Mouse (Mus musculus) hindbrain, embryonic 14.5 days (tissue): ENCODE results near the gene Polk. TPM values are rescaled to one million over a fixed set of nuclear protein-coding genes. Genes with fewer than 3 reads are reported as not detected.

Experiments used
- ATAC-seq: fragments of 200-750 bp; cut with Nextera tagmentation; 2 replicates; pipeline ENCODE4 v1.8.0; 2017; ENCODE audit warnings: moderate number of reproducible peaks, mild to moderate bottlenecking, moderate TSS enrichment, moderate library complexity; ENCODE audit not compliant: low FRiP score
- DNase-seq: peaks from one replicate; pipeline ENCODE4 v3.0.0-alpha.2; 2015; ENCODE audit warnings: low spot score
- H3K27ac ChIP-seq: fragments of 300-500 bp; sonication (generic); 2 replicates; pipeline ENCODE4 v1.5.1; 2014; ENCODE audit warnings: mild to moderate bottlenecking, moderate library complexity
- H3K27me3 ChIP-seq: fragments of 300-500 bp; sonication (generic); 2 replicates; pipeline ENCODE4 v1.6.1; 2014; ENCODE audit warnings: mild to moderate bottlenecking, low read length, mixed read lengths; ENCODE audit not compliant: control insufficient read depth, insufficient read depth
- H3K36me3 ChIP-seq: fragments of 300-500 bp; sonication (generic); replicated peaks from 2 replicates; pipeline ENCODE4 v1.6.1; 2014; ENCODE audit not compliant: control insufficient read depth, insufficient read depth
- H3K4me1 ChIP-seq: fragments of 300-500 bp; sonication (generic); replicated peaks from 2 replicates; pipeline ENCODE4 v1.6.1; 2014; ENCODE audit warnings: antibody characterized with exemption, low read length, mixed read lengths; ENCODE audit not compliant: control insufficient read depth, insufficient read depth
- H3K4me2 ChIP-seq: fragments of 300-500 bp; sonication (generic); replicated peaks from 2 replicates; pipeline ENCODE4 v1.6.1; 2014; ENCODE audit warnings: mild to moderate bottlenecking, moderate library complexity
- H3K4me3 ChIP-seq: fragments of 300-500 bp; sonication (generic); replicated peaks from 2 replicates; pipeline ENCODE4 v1.5.1; 2014; ENCODE audit warnings: mild to moderate bottlenecking, low read length
- H3K9ac ChIP-seq: fragments of 300-500 bp; sonication (generic); 2 replicates; pipeline ENCODE4 v1.6.1; 2014
- H3K9me3 ChIP-seq: fragments of 300-500 bp; sonication (generic); 2 replicates; pipeline ENCODE4 v1.6.1; 2016; ENCODE audit warnings: low read length; ENCODE audit not compliant: control insufficient read depth
- WGBS: fragments of 180-500 bp; shearing (Covaris S2); extraction: QIAGEN DNeasy Blood & Tissue Kit; methylation state at CpG from one replicate; pipeline ENCODE4 v1.1.7; 2014; 5-methylcytosine and 5-hydroxymethylcytosine counted together
- polyA plus RNA-seq: library from polyadenylated mRNA; unstranded; fragments of >200 nt; fragmentation: Nextera tagmentation; extraction: Ambion mirVana; gene quantifications from 2 replicates; pipeline ENCODE4 v1.2.1, GENCODE M21; 2014

The Polk gene
- polyA plus RNA-seq, 1 experiment from 2014 or later: 6.8 TPM

- Histone ChIP-seq H3K27ac (no peak overlapping the region), H3K9me3 (no peaks in the 10 kb centered on the region), H3K36me3 (0 out of 2 replicates have a peak, but pooled peaks cover 10% of the 10 kb centered on the region), H3K27me3 (no peaks in the 10 kb centered on the region), H3K9ac (no peak overlapping the region), H3K4me3 (no peak overlapping the region), H3K4me2 (no peak overlapping the region), H3K4me1 (no peaks in the 10 kb centered on the region)
- no peak for DNase-seq
- ATAC-seq: no peak
- WGBS: 48% methylated on average over 6 of the region's 6 CpGs
Observed at GRCm38 (mm10) chr13:96567977-96568376, 25.6 kb upstream of the Polk start.

GRCm38 (mm10) chr13:96555099-96555498 is 12.7 kb upstream of the Polk start:
- no peak for ATAC-seq
- DNase-seq: no peak
- Histone ChIP-seq H3K9ac (no peak overlapping the region), H3K4me1 (no peaks in the 10 kb centered on the region), H3K27ac (no peak overlapping the region), H3K27me3 (no peaks in the 10 kb centered on the region), H3K4me3 (no peak overlapping the region), H3K36me3 (no peaks in the 10 kb centered on the region), H3K4me2 (no peak overlapping the region), H3K9me3 (no peaks in the 10 kb centered on the region)
- 97% methylated on average over 3 of the region's 3 CpGs for WGBS

GRCm38 (mm10) chr13:96547941-96548340 is 5.6 kb upstream of the Polk start:
- no peak for DNase-seq
- no peak for ATAC-seq

GRCm38 (mm10) chr13:96547250-96547649 is 4.9 kb upstream of the Polk start:
- Histone ChIP-seq H3K27ac (no peak overlapping the region), H3K4me3 (no peak overlapping the region), H3K4me1 (peaks cover 14% of the 10 kb centered on the region), H3K27me3 (no peaks in the 10 kb centered on the region), H3K9me3 (no peaks in the 10 kb centered on the region), H3K9ac (no peak overlapping the region), H3K4me2 (no peak overlapping the region), H3K36me3 (no peaks in the 10 kb centered on the region)
- ATAC-seq (no peak), DNase-seq (no peak)
- 69% methylated on average over 1 of the region's 1 CpGs for WGBS

More at GRCm38 (mm10) chr13:96547941-96548340, 5.6 kb upstream of the Polk start:
- no peaks in the 10 kb centered on the region for H3K9me3 ChIP-seq
- H3K9ac ChIP-seq: no peak overlapping the region
- WGBS: 61% methylated on average over 4 of the region's 4 CpGs
- no peaks in the 10 kb centered on the region for H3K36me3 ChIP-seq
- H3K27me3 ChIP-seq: no peaks in the 10 kb centered on the region
- H3K4me1 ChIP-seq: peaks cover 14% of the 10 kb centered on the region
- no peak overlapping the region for H3K4me2 ChIP-seq
- no peak overlapping the region for H3K4me3 ChIP-seq
- no peak overlapping the region for H3K27ac ChIP-seq

GRCm38 (mm10) chr13:96544506-96544905 is 2.1 kb upstream of the Polk start:
- no peak for ATAC-seq
- Histone ChIP-seq H3K9ac (no peak overlapping the region), H3K36me3 (no peaks in the 10 kb centered on the region), H3K4me1 (peaks cover 14% of the 10 kb centered on the region), H3K9me3 (no peaks in the 10 kb centered on the region), H3K27me3 (no peaks in the 10 kb centered on the region), H3K27ac (no peak overlapping the region), H3K4me2 (no peak overlapping the region), H3K4me3 (no peak overlapping the region)
- 83% methylated on average over 2 of the region's 2 CpGs for WGBS
- no peak for DNase-seq

GRCm38 (mm10) chr13:96542901-96543891 is 817 bp upstream of the Polk start:
- H3K36me3 ChIP-seq: no peaks in the 10 kb centered on the region
- peak overlapping the region; percentile 95 for H3K9ac ChIP-seq
- under 1% methylated on average over 73 of the region's 73 CpGs for WGBS
- peak; percentile 77 for ATAC-seq
- H3K27me3 ChIP-seq: no peaks in the 10 kb centered on the region
- peaks cover 14% of the 10 kb centered on the region for H3K4me1 ChIP-seq
- peak overlapping the region; percentile 83 for H3K4me2 ChIP-seq
- peak overlapping the region; percentile 96 for H3K27ac ChIP-seq
- peak; percentile 29 for DNase-seq
- no peaks in the 10 kb centered on the region for H3K9me3 ChIP-seq
- peak overlapping the region; percentile 85 for H3K4me3 ChIP-seq

- Histone ChIP-seq H3K4me2 (peak overlapping the region; percentile 61), H3K36me3 (no peaks in the 10 kb centered on the region), H3K27ac (no peak overlapping the region), H3K4me3 (peak overlapping the region; percentile 85; the same call in 1 of the 2 replicates), H3K9ac (no peak overlapping the region), H3K27me3 (no peaks in the 10 kb centered on the region), H3K9me3 (no peaks in the 10 kb centered on the region), H3K4me1 (peaks cover 9% of the 10 kb centered on the region)
- no peak for ATAC-seq
- 50% methylated on average over 2 of the region's 2 CpGs for WGBS
- no peak for DNase-seq
Observed at GRCm38 (mm10) chr13:96541381-96541780, 998 bp downstream of the Polk start.

- Histone ChIP-seq H3K4me3 (no peak overlapping the region), H3K9ac (no peak overlapping the region), H3K4me1 (no peaks in the 10 kb centered on the region), H3K4me2 (no peak overlapping the region), H3K36me3 (no peaks in the 10 kb centered on the region), H3K27ac (no peak overlapping the region), H3K9me3 (no peaks in the 10 kb centered on the region), H3K27me3 (no peaks in the 10 kb centered on the region)
- DNase-seq (no peak), ATAC-seq (no peak)
- 88% methylated on average over 3 of the region's 3 CpGs for WGBS
Observed at GRCm38 (mm10) chr13:96538103-96538502, 4.3 kb downstream of the Polk start.

- Histone ChIP-seq H3K4me3 (no peak overlapping the region), H3K27ac (no peak overlapping the region), H3K4me2 (no peak overlapping the region), H3K9me3 (no peaks in the 10 kb centered on the region), H3K36me3 (no peaks in the 10 kb centered on the region), H3K27me3 (no peaks in the 10 kb centered on the region), H3K9ac (no peak overlapping the region), H3K4me1 (no peaks in the 10 kb centered on the region)
- DNase-seq (no peak), ATAC-seq (no peak)
- WGBS: 86% methylated on average over 5 of the region's 5 CpGs
Observed at GRCm38 (mm10) chr13:96536821-96537572, 5.4 kb downstream of the Polk start.
